Mouse (Mus musculus) midbrain, embryonic 14.5 days (tissue): ENCODE data around the gene Herc1. TPM values are rescaled to one million over a fixed set of nuclear protein-coding genes. Genes with fewer than 3 reads are reported as not detected.

ENCODE experiments used
- ATAC-seq: fragments of 200-750 bp; cut with Nextera tagmentation; 2 replicates; pipeline ENCODE4 v1.8.0; 2017; ENCODE audit warnings: moderate number of reproducible peaks, moderate library complexity; ENCODE audit not compliant: low FRiP score, low TSS enrichment
- DNase-seq: peaks from one replicate; pipeline ENCODE4 v3.0.0-alpha.2; 2015
- H3K27ac ChIP-seq: fragments of 300-500 bp; sonication (generic); replicated peaks from 2 replicates; pipeline ENCODE4 v1.5.1; 2014; ENCODE audit warnings: mild to moderate bottlenecking, low read depth, low read length, moderate library complexity
- H3K27me3 ChIP-seq: fragments of 300-500 bp; sonication (generic); 2 replicates; pipeline ENCODE4 v1.6.1; 2014; ENCODE audit warnings: low read length, control low read depth, mixed read lengths; ENCODE audit not compliant: control insufficient read depth, insufficient read depth
- H3K36me3 ChIP-seq: fragments of 300-500 bp; sonication (generic); 2 replicates; pipeline ENCODE4 v1.6.1; 2014; ENCODE audit warnings: low read length, control low read depth; ENCODE audit not compliant: control insufficient read depth, insufficient read depth
- H3K4me1 ChIP-seq: fragments of 300-500 bp; sonication (generic); 2 replicates; pipeline ENCODE4 v1.6.1; 2014; ENCODE audit warnings: mild to moderate bottlenecking, antibody characterized with exemption, low read length, control low read depth; ENCODE audit not compliant: control insufficient read depth, insufficient read depth
- H3K4me2 ChIP-seq: fragments of 300-500 bp; sonication (generic); 2 replicates; pipeline ENCODE4 v1.6.1; 2014; ENCODE audit warnings: mild to moderate bottlenecking, low read length, moderate library complexity
- H3K4me3 ChIP-seq: fragments of 300-500 bp; sonication (generic); replicated peaks from 2 replicates; pipeline ENCODE4 v1.5.1; 2014; ENCODE audit warnings: low read depth, low read length
- H3K9ac ChIP-seq: fragments of 300-500 bp; sonication (generic); replicated peaks from 2 replicates; pipeline ENCODE4 v1.6.1; 2014; ENCODE audit warnings: mild to moderate bottlenecking, low read length, moderate library complexity
- H3K9me3 ChIP-seq: fragments of 300-500 bp; sonication (generic); 2 replicates; pipeline ENCODE4 v1.6.1; 2016; ENCODE audit warnings: low read length, control low read depth, mixed read lengths; ENCODE audit not compliant: control insufficient read depth
- WGBS: fragments of 180-500 bp; shearing (Covaris S2); extraction: QIAGEN DNeasy Blood & Tissue Kit; methylation state at CpG from one replicate; pipeline ENCODE4 v1.1.7; 2014; 5-methylcytosine and 5-hydroxymethylcytosine counted together
- polyA plus RNA-seq: library from polyadenylated mRNA; unstranded; fragments of >200 nt; fragmentation: Nextera tagmentation; extraction: Ambion mirVana; gene quantifications from 2 replicates; pipeline ENCODE4 v1.2.1, GENCODE M21; 2014

Herc1 gene
- polyA plus RNA-seq, 1 experiment from 2014 or later = 64.1 TPM

DNA sequence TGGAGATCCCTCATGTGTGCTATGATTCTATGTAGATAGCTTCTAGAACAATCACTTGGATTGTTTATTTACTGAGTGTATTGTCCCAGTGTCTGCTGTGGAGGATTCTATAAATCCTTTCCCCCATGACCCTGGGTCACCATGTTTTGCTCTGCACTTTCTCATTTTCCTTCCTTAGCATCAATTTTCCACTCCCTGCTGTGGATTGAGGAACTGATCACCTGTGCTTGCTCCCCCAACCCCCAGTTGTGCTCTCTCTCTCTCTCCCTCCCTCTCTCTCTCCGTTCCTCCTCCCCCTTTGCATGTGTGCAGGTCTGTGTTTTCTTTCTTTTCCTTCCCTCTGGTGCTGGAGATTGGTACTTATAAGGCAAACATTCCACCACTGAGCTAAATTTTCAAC, 10.5 kb upstream of the Herc1 start:
- H3K27ac ChIP-seq = no peak overlapping the region
- WGBS = 63% methylated on average over 1 of the region's 1 CpGs
- no peak overlapping the region for H3K4me2 ChIP-seq
- no peaks in the 10 kb centered on the region for H3K9me3 ChIP-seq
- no peak overlapping the region for H3K4me3 ChIP-seq
- H3K27me3 ChIP-seq = no peaks in the 10 kb centered on the region
- DNase-seq (no peak), ATAC-seq (no peak)
- H3K36me3 ChIP-seq = no peaks in the 10 kb centered on the region
- H3K9ac ChIP-seq = no peak overlapping the region
- no peaks in the 10 kb centered on the region for H3K4me1 ChIP-seq

GRCm38 (mm10) chr9:66340394-66341094, 9.7 kb upstream of the Herc1 start:
- no peak overlapping the region for H3K9ac ChIP-seq
- no peak overlapping the region for H3K4me3 ChIP-seq
- H3K27ac ChIP-seq = no peak overlapping the region
- H3K9me3 ChIP-seq = no peaks in the 10 kb centered on the region
- H3K27me3 ChIP-seq = no peaks in the 10 kb centered on the region
- H3K36me3 ChIP-seq = no peaks in the 10 kb centered on the region
- WGBS = 89% methylated on average over 3 of the region's 3 CpGs
- ATAC-seq = no peak
- H3K4me1 ChIP-seq = no peaks in the 10 kb centered on the region
- DNase-seq = no peak
- H3K4me2 ChIP-seq = no peak overlapping the region

DNA sequence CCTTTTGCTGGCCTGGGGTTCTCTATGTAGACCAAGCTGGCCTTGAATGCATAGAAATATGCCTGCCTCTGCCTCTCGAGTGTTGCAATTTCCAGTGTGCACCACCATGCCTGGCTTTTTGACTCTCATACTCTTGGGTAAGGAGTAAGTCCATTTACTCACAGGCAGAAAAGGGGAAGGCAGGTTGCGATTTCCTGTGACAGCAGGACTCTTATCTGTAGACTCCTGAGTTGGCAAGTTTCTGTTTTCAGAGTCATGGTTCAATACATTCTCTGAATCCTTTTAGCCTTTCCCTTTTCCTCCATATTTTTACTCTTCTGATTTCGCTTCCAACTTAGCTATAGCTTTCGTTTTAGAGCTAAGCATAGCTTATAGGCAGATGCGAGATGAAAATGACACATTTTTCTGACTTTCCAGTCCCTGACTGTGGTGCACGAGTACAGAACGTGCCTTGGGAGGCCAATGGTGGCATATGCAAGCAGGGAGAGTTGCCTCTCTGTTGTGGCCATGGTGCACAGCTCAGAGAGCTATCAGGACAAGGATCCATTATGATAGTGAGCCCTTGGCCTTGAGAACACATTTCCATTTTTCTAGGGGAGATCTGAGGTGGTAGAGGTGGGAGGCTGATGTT, 2.7 kb upstream of the Herc1 start:
- H3K27me3 ChIP-seq = no peaks in the 10 kb centered on the region
- no peaks in the 10 kb centered on the region for H3K9me3 ChIP-seq
- 88% methylated on average over 7 of the region's 7 CpGs for WGBS
- no peak overlapping the region for H3K4me3 ChIP-seq
- no peak overlapping the region for H3K4me2 ChIP-seq
- H3K9ac ChIP-seq = no peak overlapping the region
- H3K27ac ChIP-seq = no peak overlapping the region
- H3K36me3 ChIP-seq = no peaks in the 10 kb centered on the region
- DNase-seq (no peak), ATAC-seq (no peak)
- peaks cover 11% of the 10 kb centered on the region for H3K4me1 ChIP-seq

GRCm38 (mm10) chr9:66349144-66349859, 948 bp upstream of the Herc1 start:
- peak overlapping the region; percentile 95 for H3K9ac ChIP-seq
- peak overlapping the region; percentile 97 for H3K27ac ChIP-seq
- no peaks in the 10 kb centered on the region for H3K9me3 ChIP-seq
- DNase-seq = no peak
- peak overlapping the region; percentile 80 for H3K4me3 ChIP-seq
- 41% methylated on average over 8 of the region's 8 CpGs for WGBS
- no peak; the same call in 1 of the 2 replicates for ATAC-seq
- no peaks in the 10 kb centered on the region for H3K27me3 ChIP-seq
- H3K4me2 ChIP-seq = peak overlapping the region; percentile 65
- H3K36me3 ChIP-seq = no peaks in the 10 kb centered on the region
- H3K4me1 ChIP-seq = peaks cover 16% of the 10 kb centered on the region

- peak overlapping the region; percentile 97 for H3K27ac ChIP-seq
- 1% methylated on average over 32 of the region's 32 CpGs for WGBS
- peaks cover 16% of the 10 kb centered on the region for H3K4me1 ChIP-seq
- H3K4me3 ChIP-seq = peak overlapping the region; percentile 80
- no peaks in the 10 kb centered on the region for H3K36me3 ChIP-seq
- no peaks in the 10 kb centered on the region for H3K9me3 ChIP-seq
- H3K9ac ChIP-seq = peak overlapping the region; percentile 95
- no peaks in the 10 kb centered on the region for H3K27me3 ChIP-seq
- DNase-seq (peak; percentile 71), ATAC-seq (peak; percentile 36)
- H3K4me2 ChIP-seq = peak overlapping the region; percentile 65
These were observed 659 bp downstream of the Herc1 start for GRCm38 (mm10) chr9:66350788-66351430.

- peak overlapping the region; percentile 65 for H3K4me2 ChIP-seq
- 77% methylated on average over 2 of the region's 2 CpGs for WGBS
- H3K27me3 ChIP-seq = no peaks in the 10 kb centered on the region
- no peak for DNase-seq
- no peaks in the 10 kb centered on the region for H3K9me3 ChIP-seq
- H3K4me3 ChIP-seq = no peak overlapping the region
- H3K36me3 ChIP-seq = no peaks in the 10 kb centered on the region
- peaks cover 16% of the 10 kb centered on the region for H3K4me1 ChIP-seq
- H3K27ac ChIP-seq = no peak overlapping the region
- H3K9ac ChIP-seq = no peak overlapping the region
- no peak for ATAC-seq
These were observed 2.5 kb downstream of the Herc1 start for GRCm38 (mm10) chr9:66352704-66353103.

DNA sequence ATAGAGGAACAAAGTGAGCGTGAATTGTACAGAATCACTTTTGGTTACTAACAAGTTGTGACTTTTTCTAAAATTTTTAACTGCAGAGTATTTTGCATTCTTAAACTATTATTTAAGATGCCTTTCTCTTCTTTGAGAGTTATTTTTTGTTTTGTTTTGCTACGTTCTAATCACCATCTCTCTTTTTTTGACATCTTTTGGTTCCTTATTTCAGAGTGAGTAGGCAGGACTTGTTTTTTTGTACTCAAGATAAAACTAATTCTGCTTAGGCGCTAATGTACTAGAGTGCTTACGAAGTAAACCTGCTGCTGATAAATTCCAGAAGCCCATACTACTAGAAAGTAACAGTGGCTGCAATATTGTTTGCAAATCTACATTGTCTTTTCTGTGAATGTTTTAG, 8.9 kb downstream of the Herc1 start:
- no peak for DNase-seq
- no peaks in the 10 kb centered on the region for H3K27me3 ChIP-seq
- WGBS = 93% methylated on average over 4 of the region's 4 CpGs

GRCm38 (mm10) chr9:66360143-66360690, 10.0 kb downstream of the Herc1 start:
- DNase-seq (no peak), ATAC-seq (no peak)
- no peak overlapping the region for H3K27ac ChIP-seq
- H3K27me3 ChIP-seq = no peaks in the 10 kb centered on the region
- no peaks in the 10 kb centered on the region for H3K36me3 ChIP-seq
- WGBS = 79% methylated on average over 14 of the region's 14 CpGs
- H3K4me3 ChIP-seq = no peak overlapping the region
- H3K9ac ChIP-seq = no peak overlapping the region
- H3K9me3 ChIP-seq = no peaks in the 10 kb centered on the region
- no peaks in the 10 kb centered on the region for H3K4me1 ChIP-seq
- no peak overlapping the region for H3K4me2 ChIP-seq

More for the DNA sequence above, 8.9 kb downstream of the Herc1 start:
- H3K4me2 ChIP-seq = no peak overlapping the region
- H3K9ac ChIP-seq = no peak overlapping the region
- no peaks in the 10 kb centered on the region for H3K4me1 ChIP-seq
- H3K4me3 ChIP-seq = no peak overlapping the region
- no peak overlapping the region for H3K27ac ChIP-seq
- H3K9me3 ChIP-seq = no peaks in the 10 kb centered on the region
- no peaks in the 10 kb centered on the region for H3K36me3 ChIP-seq
- no peak for ATAC-seq
